Comparison of ENCODE assay signal across 8 mouse cellular contexts in the genomic region with DNA sequence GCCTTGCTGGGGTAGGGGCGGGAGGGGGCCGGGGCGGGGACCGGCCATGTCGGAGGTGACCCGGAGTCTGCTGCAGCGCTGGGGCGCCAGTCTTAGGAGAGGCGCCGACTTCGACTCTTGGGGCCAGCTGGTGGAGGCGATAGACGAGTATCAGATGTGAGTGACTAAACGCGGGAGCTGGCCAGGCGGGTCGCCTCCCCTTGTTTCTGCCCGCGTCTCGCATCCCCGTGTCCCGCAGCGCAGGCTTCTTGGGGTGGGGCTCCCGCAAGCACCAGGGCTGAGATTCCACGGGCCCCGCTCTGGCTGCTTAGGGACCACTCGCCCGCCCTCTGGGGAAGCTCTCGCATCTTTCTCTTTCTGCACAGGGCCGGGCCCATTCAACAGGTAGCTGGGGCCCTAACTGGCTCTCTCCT. TPM values are rescaled to one million over a fixed set of nuclear protein-coding genes. Genes with fewer than 3 reads are reported as not detected.
A peak's percentile ranks its signal among the peaks of the same experiment; 100 is the strongest.
DNase-seq lines count a peak whose midpoint lies in the region; ATAC-seq and TF ChIP-seq lines count a peak whose summit lies in the region.

No protein-coding gene starts in this region.

- H3K4me1 ChIP-seq in cerebellum, adult 2 months (ENCODE audit: control insufficient read depth, insufficient read depth, low read length): no peaks in the 10 kb centered on the region
- peaks cover 8% of the 10 kb centered on the region for H3K4me1 ChIP-seq in midbrain, embryonic 13.5 days (replicated peaks)
- no peaks in the 10 kb centered on the region for H3K4me1 ChIP-seq in testis, adult 2 months (ENCODE audit: control insufficient read depth, insufficient read depth, low read length)

- H3K4me3 ChIP-seq in cerebellum, adult 2 months (replicated peaks; ENCODE audit: insufficient read depth, low read depth, low read length): peak overlapping the region; percentile 76
- peak overlapping the region; percentile 51 for H3K4me3 ChIP-seq in midbrain, embryonic 13.5 days (replicated peaks)
- peak overlapping the region; percentile 92 for H3K4me3 ChIP-seq in testis, adult 2 months (ENCODE audit: control insufficient read depth, low read depth, low read length)

- peak overlapping the region; percentile 11; the same call in 1 of the 2 replicates for H3K27ac ChIP-seq in cerebellum, adult 2 months (ENCODE audit: insufficient read depth, low read length)
- H3K27ac ChIP-seq in midbrain, embryonic 13.5 days: peak overlapping the region; percentile 9; the same call in 1 of the 2 replicates
- peak overlapping the region; percentile 22 for H3K27ac ChIP-seq in testis, adult 2 months (ENCODE audit: control insufficient read depth, insufficient read depth, low read depth, low read length)

- no peaks in the 10 kb centered on the region for H3K9me3 ChIP-seq in midbrain, embryonic 13.5 days

- H3K4me2 ChIP-seq in midbrain, embryonic 13.5 days (replicated peaks): peak overlapping the region; percentile 61

- no peak for TF ChIP-seq CTCF in cerebellum, adult 2 months (IDR thresholded peaks at IDR 0.05; ENCODE audit: borderline replicate concordance, insufficient read depth, low read depth, low read length)
- no peak for TF ChIP-seq CTCF in testis, adult 2 months (IDR thresholded peaks at IDR 0.05; ENCODE audit: control insufficient read depth, insufficient read depth, insufficient replicate concordance, low read depth, low read length)

- ATAC-seq in midbrain, embryonic 13.5 days: no peak; the same call in 1 of the 2 replicates

- peak overlapping the region; percentile 58 for H3K9ac ChIP-seq in midbrain, embryonic 13.5 days (replicated peaks)

- DNase-seq in cerebellum, adult 11 months: peak; percentile 52
- no peak for DNase-seq in cerebellum, postnatal 25 days
- DNase-seq in B cell, adult 2 months: peak; percentile 61 to 66
- no peak for DNase-seq in cerebellum, adult 2 months
- DNase-seq in forelimb bud, embryonic 11.5 days (ENCODE audit: low read depth, low spot score): peak; percentile 24
- peak; percentile 30 to 42 for DNase-seq in left cerebral cortex, adult 8-10 months (ENCODE audit: low spot score in 2 of 2)

- under 1% methylated on average over 30 of the region's 30 CpGs for WGBS in cerebellum, adult 2 months
- WGBS in midbrain, embryonic 13.5 days: 1% methylated on average over 27 of the region's 30 CpGs

- TF ChIP-seq POLR2A in cerebellum, adult 2 months (IDR thresholded peaks at IDR 0.05; ENCODE audit: borderline replicate concordance, insufficient read depth, low read length): no peak
- TF ChIP-seq POLR2A in testis, adult 2 months (IDR thresholded peaks at IDR 0.05; ENCODE audit: control insufficient read depth, low read depth, low read length): no peak

- peaks cover 13% of the 10 kb centered on the region for H3K36me3 ChIP-seq in midbrain, embryonic 13.5 days
- peaks cover 2% of the 10 kb centered on the region; the same call in 1 of the 2 replicates for H3K36me3 ChIP-seq in testis, adult 2 months (ENCODE audit: control insufficient read depth, insufficient read depth, low read length)

- H3K27me3 ChIP-seq in cerebellum, adult 2 months (ENCODE audit: control insufficient read depth, insufficient read depth, low read length): no peaks in the 10 kb centered on the region
- no peaks in the 10 kb centered on the region for H3K27me3 ChIP-seq in midbrain, embryonic 13.5 days
- H3K27me3 ChIP-seq in testis, adult 2 months (ENCODE audit: control insufficient read depth, insufficient read depth, low read length): no peaks in the 10 kb centered on the region

RNA-seq across cellular contexts. Expression of a gene that starts 0.4 kb away (rescaled TPM):
- 51.8 and 53.0 TPM in 2 replicates for polyA plus RNA-seq in cerebellum, adult 2 months (2012; rRNA removed)
- total RNA-seq in left cerebral cortex, adult 8-10 months (2022): 10 to 100 TPM; 54.5 to 60.1 (median 57.4) TPM
- 92.3 and 98.0 TPM in 2 replicates for polyA plus RNA-seq in midbrain, embryonic 13.5 days (2015; fragmentation: Nextera tagmentation; extraction: Ambion mirVana)
- polyA plus RNA-seq in testis, adult 2 months (2012; rRNA removed): 7.6 and 8.5 TPM in 2 replicates

RNA-seq across cellular contexts. Expression of a gene that starts 1.1 kb away (rescaled TPM):
- polyA plus RNA-seq in cerebellum, adult 2 months (2012; rRNA removed): 49.5 and 53.2 TPM in 2 replicates
- 10 to 100 TPM; 53.4 to 57.2 (median 55.8) TPM for total RNA-seq in left cerebral cortex, adult 8-10 months (2022)
- 45.3 and 53.6 TPM in 2 replicates for polyA plus RNA-seq in midbrain, embryonic 13.5 days (2015; fragmentation: Nextera tagmentation; extraction: Ambion mirVana)
- polyA plus RNA-seq in testis, adult 2 months (2012; rRNA removed): 16.0 and 18.9 TPM in 2 replicates

Comparison
In these comparisons a context has a peak if more than half of its experiments do, and no peak if none do; other contexts are left out.
1. DNase-seq: peak in cerebellum, adult 11 months (single experiment), B cell, adult 2 months (2 of 2), forelimb bud, embryonic 11.5 days (single experiment) and left cerebral cortex, adult 8-10 months (2 of 2); none in cerebellum, postnatal 25 days (0 of 2) and cerebellum, adult 2 months (0 of 2).
2. Peak in every context shown above with its lines, with median percentiles within 50 percentile points of each other: H3K27ac ChIP-seq and H3K4me3 ChIP-seq.